Mouse (Mus musculus) MEL (cell line): Measurements from ENCODE around the gene Slco2b1.

ENCODE experiments used
- CTCF ChIP-seq, 3 experiments: IDR thresholded peaks in 2 of 3; conservative IDR thresholded peaks in 1 of 3; 2 replicates each; pipeline ENCODE4 v1.5.1; 2011 to 2012; ENCODE audit warnings: low read length in 3 of 3, low read depth in 2 of 3, mild to moderate bottlenecking in 2 of 3, improper control_type of control experiment in 1 of 3, inconsistent platforms in 1 of 3, mixed read lengths in 1 of 3, moderate library complexity in 1 of 3; ENCODE audit not compliant: control insufficient read depth in 1 of 3, insufficient read depth in 1 of 3, poor library complexity in 1 of 3, severe bottlenecking in 1 of 3
- EP300 ChIP-seq, 2 experiments: IDR thresholded peaks; 2 replicates each; pipeline ENCODE4 v1.6.1; 2011; ENCODE audit warnings: improper control_type of control experiment in 2 of 2, low read length in 2 of 2, low read depth in 1 of 2, mild to moderate bottlenecking in 1 of 2
- GABPA ChIP-seq: IDR thresholded peaks from 2 replicates; pipeline ENCODE4 v1.6.1; 2012; ENCODE audit warnings: low read depth, mild to moderate bottlenecking, inconsistent platforms, low read length, improper control_type of control experiment, moderate library complexity
- POLR2A ChIP-seq, 2 experiments: IDR thresholded peaks; 2 replicates each; pipeline ENCODE4 v1.6.1; 2011 to 2012; ENCODE audit warnings: low read length in 2 of 2, mild to moderate bottlenecking in 2 of 2, control low read depth in 1 of 2, improper control_type of control experiment in 1 of 2, low read depth in 1 of 2, moderate library complexity in 1 of 2; ENCODE audit not compliant: control insufficient read depth in 1 of 2, insufficient read depth in 1 of 2, poor library complexity in 1 of 2
- USF1 ChIP-seq: IDR thresholded peaks from 2 replicates; pipeline ENCODE4 v1.6.1; 2014; ENCODE audit warnings: low read depth, mild to moderate bottlenecking, inconsistent platforms, low read length, improper control_type of control experiment, moderate library complexity

DNA sequence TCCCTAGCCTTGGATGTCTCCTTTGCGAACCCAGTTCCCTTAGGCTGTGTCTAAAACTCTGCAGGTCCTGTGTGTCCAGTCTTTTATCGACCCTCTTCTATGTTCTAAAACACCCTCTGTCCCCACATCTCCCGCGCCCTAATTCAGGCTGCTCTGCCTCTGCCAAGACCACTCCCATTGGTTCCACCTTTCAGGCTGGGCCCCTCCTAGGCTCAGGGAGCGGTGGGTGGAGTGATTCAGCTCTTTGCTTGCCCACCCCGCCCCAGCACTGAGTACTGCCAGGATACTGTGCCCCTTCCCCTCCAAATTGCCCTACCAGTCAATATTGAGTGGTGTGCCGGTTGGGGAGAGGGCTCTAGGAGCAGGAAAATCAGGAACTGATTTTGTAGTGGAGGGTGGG lies 83.8 kb downstream of the Slco2b1 start:
- TF ChIP-seq GABPA (no peak), CTCF (IDR thresholded peaks at IDR 0.05 in 2 of 3, conservative IDR thresholded peaks at IDR 0.05 in 1 of 3; ENCODE audit: control insufficient read depth in 1 of 3, insufficient read depth in 1 of 3, low read depth in 2 of 3, low read length in 3 of 3, poor library complexity in 1 of 3, severe bottlenecking in 1 of 3) (no peak), USF1 (no peak), EP300 (IDR thresholded peaks at IDR 0.05; ENCODE audit: low read depth in 1 of 2, low read length in 2 of 2) (no peak), POLR2A (IDR thresholded peaks at IDR 0.05; ENCODE audit: control insufficient read depth in 1 of 2, insufficient read depth in 1 of 2, low read depth in 1 of 2, low read length in 2 of 2, poor library complexity in 1 of 2) (no peak)
